Mouse (Mus musculus): ENCODE measurements around the gene Gm8660.
"Not testable (repeated sequence)": the region's sequence is repeated elsewhere in the genome, so short reads cannot be mapped to it uniquely, and the experiment has no call there.

The Gm8660 gene

DNA sequence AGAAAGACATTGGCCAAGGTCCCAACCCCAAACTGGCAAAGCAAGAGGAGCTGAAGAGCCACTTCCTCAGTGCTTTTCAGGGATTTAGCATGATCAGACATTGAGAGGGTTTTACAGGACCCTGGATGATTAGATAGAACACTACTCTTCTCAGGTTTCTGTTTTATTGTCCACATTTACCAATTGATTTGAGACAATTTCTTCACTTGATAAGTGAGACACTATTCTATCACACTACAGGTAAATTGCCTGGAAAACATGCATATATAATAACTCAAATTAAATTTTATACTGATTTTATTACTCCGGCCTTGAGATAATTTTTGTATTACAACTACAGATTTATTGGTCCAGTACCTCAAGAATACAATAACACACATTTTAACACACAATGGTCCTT, at the start of gene Gm8660:
Gm8660 (minus strand) TSS at position 101 of the 400 bp plus-strand sequence.
- DNase-seq: not testable (repeated sequence)

DNA sequence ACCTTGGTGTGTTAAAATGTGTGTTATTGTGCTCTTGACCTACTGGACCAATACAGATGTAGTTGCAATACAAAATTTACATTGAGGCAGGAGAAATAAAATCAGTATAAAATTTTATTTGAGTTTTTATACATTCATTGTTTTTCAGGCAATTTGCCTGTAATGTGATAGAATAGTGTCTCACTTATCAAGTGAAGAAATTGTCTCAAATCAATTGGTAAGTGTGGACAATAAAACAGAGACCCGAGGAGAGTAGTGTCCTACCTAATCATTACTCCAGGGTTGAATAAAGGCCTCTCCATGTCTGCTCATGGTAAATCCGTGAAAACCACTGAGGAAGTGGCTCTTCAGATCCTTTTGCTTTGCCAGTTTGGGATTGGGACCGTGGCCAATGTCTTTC, 42.4 kb upstream of the Gm8660 start, which contains the start of gene Vmn1r148:
Vmn1r148 (plus strand) TSS at position 301 of the 400 bp plus-strand sequence.
- DNase-seq: not testable (repeated sequence)

DNA sequence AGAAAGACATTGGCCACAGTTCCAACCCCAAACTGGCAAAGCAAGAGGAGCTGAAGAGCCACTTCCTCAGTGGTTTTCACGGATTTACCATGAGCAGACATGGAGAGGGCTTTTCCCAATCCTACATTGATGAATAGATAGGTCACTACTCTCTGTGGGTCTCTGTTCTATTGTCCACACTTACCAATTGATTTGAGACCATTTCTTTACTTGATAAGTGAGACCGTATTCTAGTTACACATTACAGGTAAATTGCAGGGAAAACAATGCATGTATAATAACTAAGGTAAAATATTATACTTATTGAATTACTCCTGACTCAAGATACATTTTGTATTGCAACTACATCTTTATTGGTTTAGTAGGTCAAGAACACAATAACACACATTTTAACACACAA, 41.2 kb downstream of the Gm8660 start, which contains the start of gene Gm4187:
Gm4187 (minus strand) TSS at position 101 of the 400 bp plus-strand sequence.
- not testable (repeated sequence) for DNase-seq

Data from right cerebral cortex, postnatal 14 days (tissue).